Mouse (Mus musculus): Measurements from ENCODE around the gene Flot1.

DNA sequence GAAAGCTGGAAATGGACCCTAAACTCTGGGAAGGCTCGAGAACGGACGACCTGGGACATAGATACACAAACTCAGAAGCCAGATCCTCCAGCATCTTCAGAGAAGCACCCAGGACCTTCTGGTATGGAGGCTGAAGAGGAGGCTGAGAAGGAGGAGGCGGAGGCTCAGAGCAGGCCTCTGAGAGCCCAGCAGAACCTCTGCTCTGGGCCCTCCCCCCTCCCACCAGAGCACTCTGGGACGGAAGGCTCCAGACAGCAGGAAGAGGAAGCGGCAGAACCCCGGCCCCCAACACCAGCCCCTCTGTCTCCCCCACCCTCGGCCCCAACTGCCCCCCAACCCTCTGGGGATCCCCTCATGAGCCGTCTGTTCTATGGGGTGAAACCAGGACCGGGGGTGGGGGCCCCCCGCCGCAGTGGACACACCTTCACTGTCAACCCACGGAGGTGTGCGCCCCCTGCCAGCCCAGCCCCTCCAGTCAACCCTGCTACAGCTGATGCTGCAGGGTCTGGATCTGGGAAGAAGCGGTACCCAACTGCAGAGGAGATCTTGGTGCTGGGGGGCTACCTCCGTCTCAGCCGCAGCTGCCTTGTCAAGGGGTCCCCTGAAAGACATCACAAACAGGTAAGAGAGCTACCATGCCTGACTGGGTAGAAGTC is 45.3 kb downstream of the Flot1 start:
- TF ChIP-seq POLR2A (IDR thresholded peaks at IDR 0.05; ENCODE audit: control insufficient read depth, low read depth, low read length) (no peak), CTCF (IDR thresholded peaks at IDR 0.05; ENCODE audit: control insufficient read depth, insufficient read depth, insufficient replicate concordance, low read depth, low read length) (no peak)

Measured in testis, adult 2 months (tissue).